Mouse (Mus musculus) megakaryocyte progenitor cell, adult 5-6 weeks (primary cell): ENCODE measurements around the gene 4932429P05Rik. TPM values are rescaled to one million over a fixed set of nuclear protein-coding genes. Genes with fewer than 3 reads are reported as not detected.

Experiments
- ATAC-seq: replicated peaks from 2 replicates; pipeline ENCODE4 v1.8.0; 2016; ENCODE audit warnings: mild to moderate bottlenecking, moderate TSS enrichment, inconsistent platforms; ENCODE audit not compliant: poor library complexity
- total RNA-seq, 2 experiments: library from RNA; stranded (forward) in 1 of 2; stranded (reverse) in 1 of 2; fragments of 157-497, 149-512 nt in 1 of 2; fragments of 200-1000 nt in 1 of 2; gene quantifications; 2 replicates each; pipeline versions ENCODE4 v1.2.3 to v1.2.4; 2015 to 2017

4932429P05Rik gene
- total RNA-seq (2015), result not detected in 2 replicates
- total RNA-seq (2017), result not detected in 2 replicates

- no peak for ATAC-seq
Measured at GRCm38 (mm10) chrX:89751968-89752367, at the start of gene 4932429P05Rik. 4932429P05Rik (plus strand) TSS chrX:89752268.

Other genes with a start within 250 kb of the 4932429P05Rik start
- gene 4930415L06Rik, start 180.6 kb downstream of the 4932429P05Rik start, total RNA-seq (2015), result not detected in 2 replicates
- gene 4930415L06Rik, start 180.6 kb downstream of the 4932429P05Rik start, total RNA-seq (2017), result not detected in 2 replicates